Mouse (Mus musculus): ENCODE data around the gene Rpl41. TPM values are rescaled to one million over a fixed set of nuclear protein-coding genes. Genes with fewer than 3 reads are reported as not detected.

Gene Rpl41
- total RNA-seq (2021) = 1,000 to 10,000 TPM; 1,506 to 1,536 TPM

DNA sequence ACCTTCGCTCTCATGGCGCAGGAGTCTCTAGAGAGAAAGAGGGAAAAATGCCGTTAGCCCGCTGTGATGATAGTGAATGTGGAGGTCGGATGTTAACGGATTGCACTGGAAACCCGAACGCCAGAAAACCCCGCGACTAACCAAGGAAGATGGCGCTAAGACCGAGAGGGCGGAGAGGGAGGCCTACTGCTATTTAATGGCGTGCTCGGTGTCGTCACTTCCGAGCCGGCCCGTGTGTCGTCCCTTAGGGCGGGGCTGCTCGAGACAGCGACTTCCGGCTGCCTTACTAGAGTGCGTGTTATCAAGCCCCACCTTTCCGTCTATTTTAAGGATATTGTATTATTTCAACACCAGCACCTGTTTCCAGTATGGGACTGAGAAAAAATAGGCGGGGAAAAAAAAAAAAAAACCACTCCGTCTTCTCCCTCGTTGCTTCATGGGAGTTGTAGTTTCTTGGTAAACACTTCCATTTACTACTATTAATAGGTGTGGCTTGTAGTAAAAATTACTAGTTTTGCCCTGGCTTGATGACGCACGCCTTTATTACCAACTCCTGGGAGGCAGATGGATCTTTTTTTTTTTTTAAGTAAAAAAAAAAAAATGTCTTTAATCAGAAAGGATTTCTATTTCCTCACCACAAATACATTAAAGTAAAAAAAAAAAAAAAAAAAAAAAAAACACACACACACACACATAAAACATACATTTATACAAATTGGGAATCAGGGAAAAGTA, at the start of gene Rpl41:
Gene Rpl41 (minus strand): TSS at position 359 of the 735 bp plus-strand sequence.
- DNase-seq = peak; percentile 89 to 91

- no peak for DNase-seq
Observed at GRCm38 (mm10) chr10:128598476-128598875, 49.4 kb upstream of the Rpl41 start.

DNA sequence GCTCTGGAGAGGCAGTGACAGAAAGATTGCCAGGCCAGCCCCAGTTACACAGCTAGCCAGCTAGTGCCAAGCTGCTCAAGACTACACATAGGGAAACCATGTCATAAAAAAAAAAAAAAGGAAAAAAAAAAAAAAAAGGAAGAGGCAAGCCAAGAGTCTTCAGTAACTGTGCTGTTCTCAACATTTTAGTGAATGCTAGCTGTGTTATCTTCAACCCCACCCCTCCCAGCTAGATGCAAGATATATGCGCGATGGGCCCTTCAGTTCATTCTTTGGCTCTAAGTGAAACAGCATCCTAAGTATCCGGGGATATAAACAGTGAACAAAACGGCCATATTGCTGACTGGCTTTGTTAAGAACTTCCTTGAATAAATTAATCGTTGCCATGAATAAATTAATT, 43.7 kb upstream of the Rpl41 start:
- DNase-seq = no peak

GRCm38 (mm10) chr10:128591436-128591835, 42.3 kb upstream of the Rpl41 start:
- DNase-seq = no peak

DNA sequence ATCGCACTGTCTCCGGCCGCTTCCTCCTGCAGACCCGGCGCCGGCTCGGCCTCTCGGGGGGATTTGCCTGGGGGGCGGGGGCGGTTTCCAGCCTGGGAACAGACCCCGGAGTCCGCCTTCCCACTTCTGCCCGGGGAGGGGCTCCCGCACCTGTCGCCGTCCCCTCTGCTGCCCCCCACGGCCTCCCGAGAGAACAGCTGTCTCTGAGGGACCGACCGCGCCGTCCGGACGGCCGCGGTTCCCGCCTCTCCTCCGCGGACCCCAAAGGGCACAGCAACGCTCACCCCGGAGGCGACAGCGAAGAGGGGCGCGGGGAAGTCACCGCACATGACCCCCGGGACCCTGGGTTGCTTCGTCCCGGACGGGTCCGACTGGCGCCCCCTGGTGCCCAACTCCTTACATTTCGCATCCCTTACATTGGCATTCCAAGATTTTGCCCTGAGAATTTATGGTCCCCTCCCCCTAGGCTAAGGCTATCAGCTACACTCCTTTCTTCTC, 41.1 kb upstream of the Rpl41 start:
- peak in 1 of 2 experiments; percentile 28 for DNase-seq

GRCm38 (mm10) chr10:128589464-128590192, 40.5 kb upstream of the Rpl41 start, which contains the start of gene Erbb3:
Erbb3 (minus strand) TSS chr10:128589652.
- DNase-seq = peak in 1 of 2 experiments; percentile 15

DNA sequence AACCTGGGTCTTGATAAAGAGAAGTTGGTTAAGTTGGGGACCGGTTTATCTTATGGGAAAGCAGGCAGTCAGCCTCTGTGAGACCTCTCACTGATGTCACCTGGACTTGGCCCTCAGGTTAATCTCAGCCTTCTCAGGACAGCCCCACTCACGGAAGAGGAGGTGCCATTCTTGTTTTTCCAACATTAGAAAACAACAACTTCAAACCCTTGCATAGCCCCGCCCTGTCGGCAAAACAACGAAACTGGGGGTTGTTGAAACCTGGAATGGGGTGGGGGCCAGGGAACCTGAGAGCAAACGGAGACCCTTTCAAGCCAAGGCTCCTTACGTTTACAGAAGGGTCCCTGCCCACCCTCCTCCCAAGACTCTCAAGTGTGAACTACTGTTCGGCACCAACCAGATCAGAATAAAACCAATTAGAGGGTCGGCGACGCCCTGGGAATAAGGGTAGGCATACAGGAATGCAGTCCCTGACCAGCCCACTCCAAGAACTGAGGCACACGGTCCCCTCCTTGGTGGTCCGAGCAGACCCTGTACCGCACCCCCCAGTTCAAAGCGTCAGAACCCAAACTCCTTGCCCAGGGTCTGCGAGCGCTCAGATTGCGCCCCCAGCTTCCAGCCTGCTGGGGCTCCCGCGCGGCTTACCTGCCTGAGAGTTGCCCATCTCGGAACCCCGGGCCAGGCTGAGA, 39.8 kb upstream of the Rpl41 start:
- no peak for DNase-seq

DNA sequence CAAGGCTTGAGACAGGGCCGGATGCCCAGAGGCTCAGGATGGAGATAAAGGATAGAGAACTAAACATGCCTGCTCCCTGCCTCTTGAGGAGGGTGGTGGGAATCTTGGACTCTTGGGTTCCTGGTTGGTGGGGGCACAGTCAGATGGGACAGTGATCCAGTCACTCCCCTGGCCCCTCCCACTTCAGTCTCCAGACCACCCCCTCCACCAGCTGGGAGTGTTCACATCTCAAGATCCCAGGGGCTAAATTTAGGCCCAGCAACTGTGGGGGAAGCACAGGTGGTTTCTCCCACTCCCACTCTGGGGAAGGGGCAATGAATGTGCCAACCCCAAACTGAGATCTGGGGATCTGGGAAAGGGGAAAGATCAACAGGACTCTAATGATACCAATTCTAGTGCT, 39.0 kb upstream of the Rpl41 start:
- DNase-seq = no peak

GRCm38 (mm10) chr10:128587697-128588096, 38.6 kb upstream of the Rpl41 start:
- no peak for DNase-seq

DNA sequence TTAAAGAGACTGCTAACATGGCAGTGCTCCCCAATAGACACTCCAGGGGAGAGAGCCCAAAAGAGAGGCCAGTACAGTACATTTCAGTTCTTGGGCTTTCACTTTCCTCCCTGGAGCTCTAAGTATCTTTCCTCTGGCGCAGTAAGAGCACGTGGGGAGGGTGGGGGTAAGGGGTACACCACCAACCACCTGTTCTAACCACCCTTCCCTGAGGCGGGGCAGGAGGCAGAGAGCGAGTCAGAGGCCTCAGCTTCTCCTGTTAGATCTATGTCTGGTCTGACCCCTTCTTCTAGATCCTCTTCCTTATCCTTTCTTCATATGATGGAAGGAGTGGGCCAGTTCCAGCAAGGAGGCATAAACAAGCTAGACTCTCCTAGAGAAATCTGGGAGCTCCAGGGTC, 38.0 kb upstream of the Rpl41 start:
- DNase-seq = no peak

DNA sequence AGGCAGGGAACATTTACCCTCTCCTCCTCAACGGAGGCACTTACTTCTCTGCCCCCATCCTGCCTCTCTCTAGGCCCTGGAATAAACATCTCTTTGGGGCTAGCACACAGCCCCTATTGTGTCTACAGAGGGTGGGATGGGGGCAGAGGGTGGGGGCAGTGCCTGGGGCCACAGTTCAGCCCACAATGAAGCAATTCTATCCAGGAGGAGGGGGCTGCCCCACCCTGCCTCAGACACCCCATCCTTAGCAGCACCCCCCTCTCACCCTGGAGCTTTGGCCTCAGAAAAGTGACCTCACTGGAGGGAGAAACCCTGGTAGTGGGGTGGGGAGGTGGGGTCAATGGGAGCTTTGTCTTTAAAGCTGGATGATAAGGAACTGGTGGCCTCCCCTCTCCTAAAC, 37.4 kb upstream of the Rpl41 start:
- peak in 1 of 2 experiments; percentile 32 for DNase-seq

DNA sequence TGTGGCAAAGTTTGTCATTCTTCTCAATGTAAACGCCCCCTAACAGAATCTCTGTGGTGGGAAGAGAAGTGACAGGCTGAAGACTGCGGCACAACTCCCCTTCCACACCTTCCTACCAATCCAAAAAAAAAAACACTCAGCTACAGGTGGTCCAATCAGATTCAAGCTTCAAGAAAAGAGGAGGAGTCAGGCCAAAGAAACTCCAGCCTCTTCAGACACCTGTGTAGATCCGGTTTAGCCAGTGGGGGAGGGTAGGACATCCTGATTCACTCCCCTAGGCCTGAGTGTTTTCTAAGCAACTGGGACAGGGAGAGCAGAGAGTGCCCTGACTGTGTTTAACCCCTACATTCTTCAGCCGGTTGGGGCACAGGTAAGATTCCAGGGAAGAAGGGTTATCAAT, 35.3 kb upstream of the Rpl41 start:
- no peak for DNase-seq

- peak; percentile 16 to 22 for DNase-seq
Observed at GRCm38 (mm10) chr10:128583644-128584043, 34.5 kb upstream of the Rpl41 start.

- DNase-seq = no peak
Observed at GRCm38 (mm10) chr10:128579731-128580130, 30.6 kb upstream of the Rpl41 start.

GRCm38 (mm10) chr10:128579298-128579697, 30.2 kb upstream of the Rpl41 start:
- no peak for DNase-seq

DNA sequence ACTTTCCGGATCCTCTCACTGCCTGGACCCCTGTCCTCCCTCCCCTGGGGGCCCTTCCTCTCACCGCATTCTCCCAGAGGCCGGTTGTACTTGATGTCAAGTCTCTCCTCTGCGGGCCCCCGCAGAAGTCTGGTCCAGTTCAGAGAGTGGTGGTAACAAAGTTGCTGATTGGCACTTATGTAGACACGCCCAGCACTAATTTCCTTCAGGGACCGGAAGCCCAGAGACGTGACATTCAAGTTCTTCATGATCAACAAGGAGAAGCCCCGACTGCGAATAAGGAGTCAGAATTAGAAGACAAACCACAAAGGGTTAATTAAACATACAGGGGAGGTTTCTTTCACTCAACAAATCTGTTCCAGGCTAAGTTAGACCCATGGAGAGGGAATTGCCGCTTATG, 29.2 kb upstream of the Rpl41 start:
- DNase-seq = no peak

DNA sequence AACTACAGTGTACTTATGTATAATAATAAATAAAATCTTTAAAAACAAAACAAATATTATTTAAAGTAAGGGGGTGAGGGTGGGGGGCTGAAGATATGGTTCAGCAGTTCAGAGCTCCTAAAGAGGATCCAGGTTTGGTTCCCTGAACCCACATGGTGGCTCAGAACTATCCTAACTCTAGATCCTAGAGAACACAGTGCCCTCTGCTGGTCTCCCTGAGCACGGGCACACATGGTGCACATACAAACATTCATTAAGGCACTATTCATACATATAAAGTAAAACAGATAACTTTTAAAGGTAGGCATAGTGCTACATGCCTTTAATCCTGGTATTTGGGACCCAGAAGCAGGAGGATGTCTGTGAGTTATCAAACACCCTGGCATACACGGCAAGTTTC, 26.0 kb upstream of the Rpl41 start:
- DNase-seq = no peak

DNA sequence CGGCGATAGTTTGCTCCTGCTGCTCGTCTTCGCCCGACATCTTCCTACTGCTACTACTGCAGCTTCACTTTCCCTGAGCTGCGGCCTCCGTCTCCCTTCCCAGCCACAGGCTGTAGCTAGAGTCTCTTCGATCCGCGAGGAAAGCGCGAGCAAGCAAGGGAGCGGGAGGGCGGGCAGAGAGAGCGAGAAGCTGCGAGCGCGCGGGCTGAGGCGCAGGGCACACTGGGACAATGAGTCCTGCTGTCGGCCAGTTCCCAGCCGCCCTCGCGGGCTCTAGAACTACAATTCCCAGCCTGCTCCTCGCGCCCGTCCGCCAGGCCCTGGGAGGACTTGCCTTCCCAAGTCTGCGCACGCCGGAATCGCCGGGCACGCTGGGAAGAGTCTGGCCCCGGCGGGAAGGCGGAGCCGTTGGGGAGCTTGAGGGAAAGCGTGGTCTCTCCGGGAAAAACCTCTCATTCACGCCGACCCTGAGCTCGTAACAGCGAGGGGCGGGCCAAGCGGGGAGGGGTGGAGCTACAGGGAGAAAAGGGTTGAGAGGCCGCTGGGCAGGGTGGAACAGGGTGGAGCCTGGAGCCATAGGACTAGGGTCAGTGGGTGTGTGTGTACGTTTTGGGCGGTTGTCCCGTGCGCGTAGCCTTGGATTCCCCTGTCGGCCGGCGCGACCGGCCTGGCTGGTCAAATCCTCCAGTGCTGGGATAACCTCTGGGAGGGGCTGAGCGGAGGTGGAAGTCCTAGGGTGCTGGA, 16.9 kb upstream of the Rpl41 start, which contains the start of gene Pa2g4:
Gene Pa2g4 (minus strand): TSS at position 200 of the 744 bp plus-strand sequence.
- DNase-seq = peak; percentile 99 to 100

GRCm38 (mm10) chr10:128565206-128565787, 16.2 kb upstream of the Rpl41 start:
- DNase-seq = no peak

- no peak for DNase-seq
Observed at GRCm38 (mm10) chr10:128563544-128563943, 14.4 kb upstream of the Rpl41 start.

DNA sequence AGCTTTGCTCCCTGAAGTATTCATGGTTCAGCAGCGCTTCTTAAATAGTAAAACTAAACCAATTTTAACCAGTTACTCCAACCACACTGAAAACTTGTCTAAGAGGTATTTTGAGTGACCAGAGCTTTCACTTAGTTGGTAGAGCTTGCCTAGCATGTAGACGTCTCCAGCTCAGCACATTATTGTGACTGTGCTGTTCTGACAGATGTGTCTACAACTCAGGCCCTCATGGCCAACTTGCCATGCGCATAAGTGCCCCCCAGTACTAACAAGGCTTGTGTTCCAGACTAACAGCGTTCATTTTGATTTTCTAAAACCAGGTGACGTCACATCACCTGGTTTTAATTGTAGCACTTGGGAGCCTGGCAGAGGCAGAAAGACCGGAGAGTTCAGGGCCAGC, 7.9 kb upstream of the Rpl41 start:
- no peak for DNase-seq

- DNase-seq = no peak
Observed at GRCm38 (mm10) chr10:128556286-128556685, 7.2 kb upstream of the Rpl41 start.

Data from layer of hippocampus, postnatal 36 days (tissue).